Mouse (Mus musculus) thymus, postnatal 4 days (tissue): ENCODE results near the gene Prps1l3.
A peak's percentile ranks its signal among the peaks of the same experiment; 100 is the strongest.
"Not testable (repeated sequence)": the region's sequence is repeated elsewhere in the genome, so short reads cannot be mapped to it uniquely, and the experiment has no call there.

Experiments used
- DNase-seq: peaks from one replicate; pipeline ENCODE4 v3.0.0; 2021

Gene Prps1l3

DNA sequence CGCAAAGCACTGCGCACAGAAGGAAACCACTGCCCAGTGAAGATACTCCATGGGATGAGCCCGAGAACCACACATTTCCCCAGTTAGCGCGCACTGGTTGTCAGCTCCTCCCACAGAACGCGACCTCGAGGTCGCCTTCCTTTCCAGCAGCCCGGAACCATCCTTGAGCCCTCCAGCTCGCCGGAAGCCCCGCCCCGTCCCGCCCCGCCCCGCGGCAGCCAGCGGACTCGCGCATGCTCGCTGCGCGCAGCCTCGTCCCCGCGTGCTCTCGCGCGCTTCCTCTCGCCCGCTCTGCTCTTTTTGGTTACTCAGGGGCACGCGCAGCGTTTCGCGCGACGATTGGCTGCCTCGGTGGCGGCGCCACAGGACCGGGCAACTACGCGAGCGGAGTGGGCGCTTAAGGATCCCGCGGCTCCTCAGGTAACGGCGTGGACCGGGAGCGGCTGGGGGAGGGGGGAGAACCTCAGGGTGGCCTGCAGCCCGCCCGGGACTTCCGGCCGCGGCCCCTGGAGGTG, at the start of gene Prps1l3, which contains the start of gene Mipol1:
Gene Prps1l3, plus strand, starts transcription at position 221 of the 515 bp plus-strand sequence.
Gene Mipol1, plus strand, starts transcription at position 236 of the 515 bp plus-strand sequence.
- peak; percentile 89 for DNase-seq

DNA sequence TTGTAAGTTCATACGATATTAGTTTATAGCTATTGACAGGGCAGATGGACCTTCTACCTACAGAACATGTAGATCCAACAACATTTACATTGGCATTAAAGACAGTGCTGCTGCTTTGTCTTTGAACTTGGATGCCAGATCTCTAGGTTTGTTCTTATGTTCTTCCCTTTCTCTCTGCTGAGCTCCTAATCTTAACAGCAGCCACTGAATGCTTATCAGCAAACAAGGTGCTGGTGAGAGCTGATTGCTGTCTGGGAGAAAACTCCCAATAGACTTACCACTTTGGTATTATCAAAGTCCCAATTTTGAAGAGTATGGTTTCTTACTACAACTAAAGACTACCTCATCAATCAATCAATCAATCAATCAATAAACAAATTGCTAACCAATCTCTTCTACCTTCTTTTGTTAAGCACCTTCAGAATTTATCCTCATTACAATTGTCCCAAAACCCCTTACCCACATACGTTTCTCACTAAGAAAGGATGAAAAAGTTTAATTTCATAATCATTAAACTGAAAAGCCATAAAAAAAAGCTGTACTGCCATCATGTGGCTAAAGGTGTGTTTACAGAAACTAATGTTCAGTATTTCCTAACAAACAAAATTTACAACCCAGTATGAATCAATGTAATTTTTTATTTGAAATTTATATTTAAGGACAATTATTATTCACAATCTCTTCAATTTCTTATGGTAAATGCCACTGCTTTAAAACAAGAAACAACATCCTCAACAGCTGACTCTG, 45.6 kb upstream of the Prps1l3 start:
- DNase-seq: no peak

DNA sequence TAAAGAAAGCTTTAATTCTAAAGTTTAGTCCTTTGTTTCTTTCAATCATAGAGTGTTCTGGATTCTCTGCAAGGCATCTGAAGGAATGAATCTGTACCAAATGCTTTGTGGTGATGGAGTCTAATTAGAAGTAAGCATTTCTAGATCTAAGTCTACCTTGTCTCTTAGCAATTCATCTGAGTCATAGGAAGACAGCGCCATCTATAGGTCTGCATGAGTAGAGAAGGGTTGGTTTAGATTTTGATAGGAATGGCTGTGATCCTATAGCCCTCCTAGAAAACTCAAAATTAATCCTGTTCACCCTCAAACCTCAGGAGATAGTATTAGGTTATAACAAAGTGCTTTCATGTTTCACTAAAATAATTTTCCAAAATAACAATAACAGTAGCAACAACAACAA, 44.7 kb upstream of the Prps1l3 start:
- DNase-seq: no peak

DNA sequence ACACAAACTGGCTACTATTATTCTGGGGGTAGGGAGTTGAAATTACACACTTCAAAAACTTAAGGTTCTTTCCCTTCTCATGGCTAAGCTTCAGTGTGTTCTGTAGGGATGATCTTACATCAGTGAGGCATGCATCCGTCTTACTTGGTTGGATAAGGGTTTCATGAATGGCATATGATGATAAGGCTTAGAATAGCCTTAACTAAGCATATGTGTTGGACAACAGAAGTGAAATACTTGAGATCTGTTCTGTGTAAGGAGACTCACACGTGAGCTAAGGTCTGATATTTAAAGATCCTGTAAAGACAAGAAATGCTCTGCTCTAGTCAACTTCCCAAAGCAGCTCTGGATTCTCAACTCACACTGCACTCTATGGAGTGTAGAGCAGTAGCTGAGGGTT, 44.1 kb upstream of the Prps1l3 start:
- DNase-seq: no peak

DNA sequence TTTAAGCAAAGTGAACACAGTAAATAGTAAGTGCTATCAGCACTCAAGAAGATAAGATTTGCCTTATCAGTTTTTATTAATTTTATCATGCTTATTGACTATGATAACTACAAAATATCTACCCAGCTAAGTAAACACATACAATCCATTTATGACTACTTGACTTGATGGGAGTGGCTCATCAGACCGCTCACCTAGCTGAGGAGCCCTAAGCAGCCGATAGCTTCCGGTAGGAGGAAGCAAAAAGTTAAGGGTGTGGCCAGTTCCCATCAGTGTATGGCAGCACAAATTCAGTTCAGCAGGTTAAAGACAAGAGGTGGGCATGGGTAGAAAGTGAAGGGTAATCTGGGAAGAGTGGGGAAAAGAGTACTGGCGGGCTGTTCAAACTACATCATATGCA, 43.2 kb upstream of the Prps1l3 start:
- no peak for DNase-seq

DNA sequence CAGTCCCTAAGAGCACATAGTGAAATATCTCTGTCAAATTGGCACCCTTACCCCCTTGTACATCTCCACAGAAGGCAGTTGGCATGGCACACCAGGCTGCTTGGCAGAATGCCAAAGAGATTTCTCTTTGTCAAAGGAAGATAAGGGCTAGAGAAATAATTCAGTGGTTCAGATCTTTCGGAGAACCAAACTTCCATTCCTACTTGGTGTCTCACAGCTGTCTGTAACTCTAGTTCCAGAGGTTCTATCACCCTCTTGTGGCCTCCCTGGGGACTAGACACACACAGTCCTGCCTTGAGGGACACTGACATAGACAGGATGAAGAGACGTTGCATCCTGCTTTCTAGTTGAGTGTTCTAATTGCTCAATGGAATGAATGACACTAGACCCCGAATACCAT, 35.6 kb upstream of the Prps1l3 start:
- peak; percentile 17 for DNase-seq

DNA sequence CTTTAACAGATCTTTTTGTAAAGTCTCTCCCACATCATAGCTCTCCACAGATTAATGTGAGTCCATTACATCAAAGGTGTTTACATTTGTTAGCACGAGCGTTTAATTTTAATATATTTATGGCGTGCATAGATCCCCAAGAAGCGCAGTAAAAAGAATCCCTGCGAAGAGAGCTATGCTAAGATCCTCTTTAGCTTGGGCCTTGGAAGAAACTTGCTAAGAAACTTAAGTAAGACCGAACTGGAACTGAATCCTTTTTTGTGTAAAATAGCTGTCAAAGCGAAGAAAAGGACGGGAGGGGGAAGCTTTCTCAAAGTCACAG, 34.0 kb upstream of the Prps1l3 start:
- DNase-seq: no peak

DNA sequence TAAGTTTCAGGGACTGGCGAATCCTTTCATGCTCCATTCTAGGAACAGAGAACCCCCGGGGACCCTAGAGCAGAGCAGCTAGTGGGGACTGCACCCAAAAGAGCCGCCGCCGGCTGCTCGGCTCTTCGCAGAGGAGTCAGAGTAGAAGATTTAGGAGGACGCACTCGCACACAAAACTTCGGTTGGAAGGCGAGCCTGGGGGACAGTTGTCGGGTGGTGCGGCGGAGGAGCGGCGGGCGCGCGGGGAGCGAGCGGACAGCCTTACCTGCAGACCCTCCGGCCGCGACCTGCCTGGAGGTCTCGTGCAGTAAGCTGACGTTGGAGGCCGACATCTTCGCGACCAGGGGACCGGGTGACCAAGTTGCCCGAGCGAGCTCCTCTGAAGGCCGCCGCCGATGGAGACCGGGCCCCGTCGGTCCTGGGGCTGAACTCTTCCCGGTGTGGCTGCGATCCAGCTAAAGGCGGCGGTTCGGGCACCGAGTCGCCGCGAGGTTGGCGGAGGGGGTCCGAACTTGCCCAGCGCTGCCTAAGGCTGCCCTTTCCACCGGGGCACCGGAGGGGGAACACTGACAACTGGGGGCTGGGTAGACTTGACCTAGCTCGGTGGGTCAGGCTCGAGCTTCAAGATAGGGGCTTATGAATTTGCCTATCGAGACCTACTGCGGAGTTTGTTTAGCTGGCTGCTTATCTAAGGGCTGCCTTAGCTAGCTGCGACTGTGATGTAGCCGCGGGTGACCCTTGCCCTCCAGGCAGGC, 33.4 kb upstream of the Prps1l3 start:
- DNase-seq: peak; percentile 25

DNA sequence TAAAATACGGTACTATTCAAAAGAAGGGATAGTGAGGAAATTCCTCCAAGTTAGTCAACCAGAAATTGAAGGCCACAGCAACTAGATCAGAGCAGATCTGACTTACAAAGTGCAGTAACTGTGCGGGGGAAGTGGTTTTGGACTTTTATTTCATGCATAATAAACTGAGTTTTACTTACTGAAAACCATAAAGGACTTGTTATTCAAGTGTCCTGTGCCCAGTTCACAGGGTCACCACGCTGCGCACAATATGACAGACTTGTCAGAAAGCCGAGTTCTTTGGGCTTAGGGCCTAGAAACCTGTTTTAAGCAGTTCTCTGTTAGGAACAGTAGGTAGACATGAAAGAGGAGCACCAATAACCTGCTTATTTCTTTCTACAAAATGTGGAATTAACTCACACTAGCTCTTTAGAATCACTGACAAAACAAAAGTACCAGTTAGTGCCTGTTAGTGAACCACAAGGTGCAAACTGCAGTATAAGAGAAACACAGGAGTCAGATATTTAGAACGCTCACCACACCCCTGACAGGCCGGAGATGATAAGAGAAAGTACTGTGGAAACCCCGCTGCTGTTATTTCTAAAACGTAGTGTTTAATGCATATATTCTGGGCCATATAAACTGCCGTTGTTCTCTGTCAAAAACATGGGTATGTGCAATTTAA, 32.7 kb upstream of the Prps1l3 start, which contains the start of gene Slc25a21:
Gene Slc25a21, minus strand, starts transcription at position 110 of the 664 bp plus-strand sequence.
- no peak for DNase-seq

DNA sequence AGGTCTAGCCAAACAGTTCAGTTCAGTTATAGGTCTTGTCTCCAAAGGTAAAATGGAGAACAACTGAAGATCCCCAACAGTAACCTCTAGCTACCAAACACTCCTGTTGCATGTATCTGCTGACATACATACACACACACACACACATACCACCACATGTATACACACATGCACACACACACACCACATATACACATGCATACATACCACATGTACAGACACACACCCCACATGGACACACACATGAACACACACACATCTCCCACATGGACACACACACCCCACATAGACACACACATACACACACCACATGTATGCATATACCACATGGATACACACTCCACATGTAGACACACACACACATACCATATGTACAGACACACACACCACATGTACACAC, 31.9 kb upstream of the Prps1l3 start:
- no peak for DNase-seq

DNA sequence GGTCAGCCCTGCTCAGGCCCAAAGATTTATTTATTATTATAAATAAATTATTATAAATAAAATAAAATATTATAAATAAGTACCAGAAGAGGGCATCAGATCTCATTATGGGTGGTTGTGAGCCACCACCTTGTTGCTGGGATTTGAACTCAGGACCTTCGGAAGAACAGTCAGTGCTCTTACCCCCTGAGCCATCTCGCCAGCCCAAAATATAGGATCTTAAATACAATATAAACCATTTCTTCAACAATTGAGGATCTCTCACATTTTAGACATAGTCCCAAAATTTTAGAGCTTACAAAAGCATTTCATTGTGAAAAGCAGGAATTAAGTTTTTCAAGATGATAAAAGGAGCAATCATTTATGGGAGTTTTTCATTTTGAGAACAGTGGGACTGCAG, 30.8 kb upstream of the Prps1l3 start:
- DNase-seq: no peak

DNA sequence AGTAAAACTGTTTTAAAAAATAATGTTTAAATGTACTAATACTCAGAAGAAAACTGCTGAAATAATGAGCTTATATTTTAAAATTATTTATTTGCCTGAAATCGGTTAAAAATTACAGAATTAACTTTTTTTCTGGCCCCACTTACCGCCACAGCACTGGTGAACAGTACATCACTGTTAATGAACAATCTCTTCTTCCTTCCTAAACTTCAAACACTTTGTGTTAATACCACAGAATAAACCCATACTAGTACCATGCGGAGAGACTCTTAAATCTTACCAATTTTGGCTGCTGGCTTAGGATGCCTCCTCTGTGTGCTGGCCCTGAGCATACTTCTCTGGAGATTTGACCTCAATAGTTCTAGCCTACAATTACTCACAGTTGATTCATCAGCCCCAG, 28.3 kb upstream of the Prps1l3 start:
- DNase-seq: no peak

DNA sequence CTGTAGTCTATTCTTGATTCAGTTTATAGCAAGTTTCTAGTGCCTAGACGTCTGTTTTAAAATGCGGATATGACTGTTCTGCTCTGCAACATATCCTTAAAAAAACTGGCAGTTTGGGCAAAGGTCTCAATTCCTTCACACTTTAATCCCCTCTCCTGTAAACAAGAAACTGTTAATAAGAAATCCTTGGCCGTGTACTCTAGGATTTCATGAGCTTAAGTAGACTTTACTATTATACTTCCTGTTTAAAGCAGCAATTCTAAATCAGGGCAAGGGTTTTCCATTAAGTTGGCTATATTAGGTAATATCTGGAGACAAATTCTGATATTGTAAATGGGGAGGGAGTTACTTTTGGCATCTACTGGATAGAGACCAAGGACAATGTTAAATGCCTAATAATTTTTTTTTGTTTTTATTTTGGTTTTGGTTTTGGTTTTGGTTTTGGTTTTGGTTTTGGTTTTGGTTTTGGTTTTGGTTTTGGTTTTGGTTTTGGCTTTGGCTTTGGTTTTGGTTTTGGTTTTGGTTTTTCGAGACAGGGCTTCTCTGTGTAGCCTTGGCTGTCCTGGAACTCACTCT, 25.8 kb upstream of the Prps1l3 start:
- no peak for DNase-seq

DNA sequence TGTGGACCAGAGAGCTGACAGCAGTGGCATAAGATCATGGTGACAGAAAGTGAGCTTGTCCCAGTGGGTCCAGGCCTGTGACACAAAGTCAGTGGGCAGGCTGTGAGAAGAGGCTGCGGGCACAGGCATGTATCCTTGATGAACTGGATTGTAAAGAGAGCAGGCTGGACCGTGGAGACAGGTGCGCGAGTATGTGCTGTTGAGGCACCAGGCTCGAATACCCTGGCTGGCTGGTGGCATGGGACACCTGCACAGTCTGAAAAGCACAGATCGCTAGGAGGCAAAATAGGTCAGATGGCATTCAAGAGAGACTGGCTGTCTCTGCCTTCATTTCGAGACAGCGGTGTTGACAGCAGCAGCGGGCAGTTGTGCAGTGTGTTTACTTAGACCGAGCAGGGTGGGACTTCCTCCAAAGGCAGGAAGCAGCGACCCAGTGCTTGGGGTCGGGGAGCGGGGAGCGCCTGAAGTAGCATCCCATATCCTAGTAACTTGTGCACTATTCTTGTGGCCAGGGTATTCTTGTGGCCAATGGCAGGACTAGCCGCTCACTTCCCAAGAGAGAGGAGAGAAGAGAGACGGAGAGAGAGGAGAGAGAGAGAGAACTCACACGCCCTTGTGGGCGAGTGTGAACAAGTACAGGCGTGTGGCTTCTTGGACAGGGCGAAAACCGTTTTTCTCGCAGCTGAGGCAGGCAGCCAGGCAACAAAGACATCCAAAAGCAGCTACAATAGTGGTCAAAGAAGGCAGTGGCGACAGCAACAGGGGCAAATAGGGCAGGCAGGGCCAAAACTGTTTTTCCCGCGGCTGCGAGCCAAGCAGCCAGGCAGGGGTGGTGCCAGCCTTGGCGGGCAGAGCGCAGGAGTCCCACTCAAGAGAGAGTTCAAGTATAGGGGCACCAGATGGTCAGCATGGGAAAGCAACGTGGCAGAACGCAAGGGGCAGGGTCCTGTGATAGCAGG, 18.6 kb upstream of the Prps1l3 start:
- peak; percentile 77 for DNase-seq

DNA sequence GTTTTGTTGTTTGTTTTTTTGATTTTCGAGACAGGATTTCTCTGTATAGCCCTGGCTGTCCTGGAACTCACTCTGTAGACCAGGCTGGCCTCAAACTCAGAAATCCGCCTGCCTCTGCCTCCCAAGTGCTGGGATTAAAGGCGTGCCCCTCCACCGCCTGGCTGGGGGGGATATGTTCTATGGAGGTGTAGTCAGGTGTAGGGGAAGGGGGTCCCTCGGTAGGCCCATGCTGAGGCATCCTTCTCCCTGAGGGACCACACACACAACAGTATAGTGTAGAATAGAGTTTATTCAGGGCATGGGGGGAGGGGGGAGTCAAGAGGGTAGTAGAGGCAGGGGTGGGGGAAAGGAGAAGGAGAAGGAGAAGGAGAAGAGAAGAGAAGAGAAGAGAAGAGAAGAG, 17.7 kb upstream of the Prps1l3 start:
- DNase-seq: not testable (repeated sequence)

DNA sequence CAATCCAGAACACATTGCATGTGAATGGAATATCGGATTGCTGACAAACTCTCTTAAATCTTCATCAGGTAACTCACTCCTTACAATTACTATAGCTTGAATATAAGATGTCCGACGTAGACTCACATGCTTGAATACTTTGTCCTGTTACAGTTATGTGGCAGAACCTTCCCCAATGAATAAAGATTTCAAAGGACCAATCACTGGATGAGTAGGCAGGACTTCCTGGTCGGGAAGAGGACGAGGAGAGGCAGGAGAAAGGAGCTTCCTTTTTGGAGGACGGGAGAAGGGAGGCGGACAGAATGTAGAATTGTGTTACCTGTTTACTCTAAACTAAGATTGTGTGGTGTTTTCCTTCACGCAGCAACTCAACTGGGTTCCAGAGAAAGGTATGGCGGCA, 3.8 kb upstream of the Prps1l3 start:
- DNase-seq: no peak

DNA sequence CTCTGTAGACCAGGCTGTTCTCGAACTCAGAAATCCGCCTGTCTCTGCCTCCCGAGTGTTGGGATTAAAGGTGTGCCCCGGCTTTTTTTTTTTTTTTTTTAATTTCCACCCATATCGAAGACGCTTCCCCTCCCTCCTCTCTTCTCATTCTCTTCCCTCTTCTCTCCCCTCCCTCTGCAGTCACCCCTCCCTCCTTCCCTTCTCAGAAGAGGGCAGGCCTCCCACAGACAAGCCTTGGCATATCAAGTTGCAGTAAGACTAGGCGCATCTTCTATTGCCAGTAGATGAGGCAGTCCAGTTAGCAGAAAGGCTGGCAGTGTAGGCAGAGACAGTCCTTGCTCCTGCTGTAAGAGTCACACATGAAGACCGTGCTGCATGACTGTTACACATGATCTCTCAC, 2.4 kb upstream of the Prps1l3 start:
- DNase-seq: no peak

DNA sequence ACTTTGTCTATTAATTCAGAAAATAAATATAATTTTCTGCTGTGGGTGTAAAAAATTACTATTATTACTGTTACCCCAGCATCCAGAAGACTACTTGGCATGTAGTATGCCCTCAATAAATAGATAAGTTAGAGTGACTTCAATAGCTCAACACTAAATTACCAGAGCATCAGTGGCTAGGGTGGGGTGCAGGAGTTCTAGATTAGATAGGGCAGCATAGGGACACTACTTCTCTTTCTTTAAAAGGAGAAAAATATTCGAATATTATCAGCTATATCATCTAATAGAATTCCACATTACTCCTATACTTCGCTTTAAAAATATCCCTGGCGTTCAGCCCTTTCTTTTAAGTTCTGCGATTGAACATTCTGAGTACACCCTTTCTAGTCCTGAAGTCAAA, 509 bp upstream of the Prps1l3 start:
- DNase-seq: no peak

DNA sequence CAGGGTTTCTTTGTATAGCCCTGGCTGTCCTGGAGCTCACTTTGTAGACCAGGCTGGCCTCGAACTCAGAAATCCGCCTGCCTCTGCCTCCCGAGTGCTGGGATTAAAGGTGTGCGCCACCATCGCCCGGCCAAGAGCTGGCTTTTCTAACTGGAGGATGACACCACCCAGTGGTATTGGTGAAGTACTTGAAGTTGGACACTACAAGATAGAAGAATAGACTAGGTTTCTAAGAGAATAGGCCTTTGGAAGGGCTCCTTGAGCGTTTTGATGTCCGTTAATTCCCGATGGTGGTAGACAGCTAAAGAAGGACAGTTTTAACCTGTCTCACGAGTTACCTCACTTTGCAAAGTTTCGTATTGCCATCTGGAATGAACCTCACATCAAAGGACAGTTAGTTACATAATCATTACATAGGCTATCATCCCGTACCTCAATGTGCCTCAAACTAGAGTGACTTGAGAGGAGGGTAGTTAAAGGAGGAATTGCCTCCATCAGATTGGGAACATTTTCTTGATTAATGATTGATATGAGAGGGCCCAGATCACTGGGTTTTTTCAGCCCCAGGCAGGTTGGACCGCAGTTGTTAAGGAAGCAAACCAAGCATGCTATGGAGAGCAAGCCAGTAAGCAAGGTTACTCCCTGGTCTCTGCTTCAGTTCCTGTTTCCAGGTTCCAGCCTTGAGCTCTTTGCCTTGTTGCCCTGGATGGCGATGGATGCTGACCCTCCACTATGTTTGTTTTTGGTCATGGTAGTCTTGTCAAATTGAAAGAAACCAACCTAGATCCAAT, 1.1 kb downstream of the Prps1l3 start:
- DNase-seq: peak; percentile 28

DNA sequence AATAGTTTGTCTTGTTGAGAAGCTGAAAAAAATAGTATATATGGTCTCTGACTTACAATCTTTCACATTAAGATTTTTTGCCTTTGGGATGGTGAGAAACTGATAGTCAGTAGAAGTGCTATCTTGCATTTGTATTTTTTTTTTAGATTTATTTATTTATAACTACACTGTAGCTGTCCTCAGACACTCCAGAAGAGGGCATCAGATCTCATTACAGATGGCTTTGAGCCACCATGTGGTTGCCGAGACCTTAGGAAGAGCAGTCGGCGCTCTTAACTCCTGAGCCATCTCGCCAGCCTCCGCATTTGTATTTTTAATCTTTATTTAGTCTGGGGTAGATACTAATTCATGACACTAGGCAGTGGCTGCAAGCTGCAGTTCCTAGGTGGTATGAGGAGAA, 3.2 kb downstream of the Prps1l3 start:
- DNase-seq: no peak
